Mouse (Mus musculus): ENCODE measurements around the gene Apoa4. TPM values are rescaled to one million over a fixed set of nuclear protein-coding genes. Genes with fewer than 3 reads are reported as not detected.

Apoa4 gene
- polyA plus RNA-seq, 1 experiment from 2014 or later: 0.10 TPM

DNA sequence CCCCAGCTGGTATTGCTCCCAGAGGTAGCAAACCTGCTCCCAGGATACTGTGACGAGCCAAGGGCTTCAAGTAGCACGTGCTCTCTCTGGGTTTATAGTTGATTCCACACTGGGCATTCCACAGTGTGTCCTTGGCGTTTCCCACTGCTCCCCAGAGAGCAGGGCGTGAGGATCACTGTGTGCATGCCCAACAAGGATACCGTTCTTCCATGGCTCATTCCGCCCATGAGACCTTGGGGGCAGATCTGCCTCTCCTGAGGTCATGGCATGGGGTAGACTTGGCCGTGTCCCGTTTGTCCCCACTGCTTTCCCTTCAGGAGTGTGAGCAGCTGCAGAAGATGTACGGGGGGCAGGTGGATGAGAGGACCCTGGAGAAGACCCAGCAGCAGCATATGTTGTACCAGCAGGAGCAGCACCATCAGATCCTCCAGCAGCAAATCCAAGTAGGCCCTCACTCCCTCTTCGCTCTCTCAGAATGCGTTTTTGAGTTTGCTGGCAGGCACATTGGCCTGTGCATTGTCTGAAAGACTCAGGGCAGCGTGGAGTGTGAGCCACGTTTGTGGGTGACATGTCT, 32.0 kb upstream of the Apoa4 start:
- H3K9ac ChIP-seq: no peak overlapping the region
- DNase-seq: no peak
- 82% methylated on average over 13 of the region's 13 CpGs for WGBS (ENCODE audit: insufficient replicate concordance)
- peaks cover 40% of the 10 kb centered on the region for H3K4me1 ChIP-seq (replicated peaks)
- no peak overlapping the region for H3K4me2 ChIP-seq
- H3K9me3 ChIP-seq (replicated peaks): no peaks in the 10 kb centered on the region
- H3K27me3 ChIP-seq: no peaks in the 10 kb centered on the region
- no peak for ATAC-seq (ENCODE audit: low read depth)
- peaks cover 45% of the 10 kb centered on the region for H3K36me3 ChIP-seq
- H3K27ac ChIP-seq: no peak overlapping the region
- H3K4me3 ChIP-seq (replicated peaks): no peak overlapping the region

- no peak for ATAC-seq (ENCODE audit: low read depth)
- WGBS (ENCODE audit: insufficient replicate concordance): 77% methylated on average over 12 of the region's 12 CpGs
- H3K4me3 ChIP-seq (replicated peaks): no peak overlapping the region
Observed at GRCm38 (mm10) chr9:46210473-46210872, 30.0 kb upstream of the Apoa4 start.

DNA sequence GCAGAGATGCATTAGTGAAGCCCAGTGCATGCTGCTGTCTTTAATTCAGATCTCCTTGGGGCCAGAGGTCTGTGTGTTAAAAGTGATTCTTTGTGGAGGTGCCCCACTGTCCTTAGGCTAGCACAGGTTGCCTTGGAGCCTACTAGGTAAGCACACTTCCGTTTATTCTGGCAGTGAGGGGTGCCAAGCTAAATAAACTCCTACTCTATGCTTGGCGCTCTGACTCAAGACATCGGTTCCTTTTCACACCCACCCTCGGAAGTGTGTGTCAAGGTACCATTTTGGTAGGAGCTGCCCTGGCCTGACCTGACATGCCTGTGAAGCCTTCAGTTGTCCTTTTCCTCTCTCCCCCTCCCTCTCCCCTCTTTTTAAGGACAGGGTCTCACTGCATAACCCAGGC, 26.2 kb upstream of the Apoa4 start:
- Histone ChIP-seq H3K4me3 (replicated peaks) (no peak overlapping the region), H3K4me1 (replicated peaks) (peaks cover 61% of the 10 kb centered on the region), H3K9ac (no peak overlapping the region), H3K4me2 (no peak overlapping the region), H3K27ac (peak overlapping the region; percentile 76; the same call in 1 of the 2 replicates), H3K27me3 (no peaks in the 10 kb centered on the region), H3K9me3 (replicated peaks) (no peaks in the 10 kb centered on the region), H3K36me3 (peaks cover 22% of the 10 kb centered on the region)
- WGBS (ENCODE audit: insufficient replicate concordance): 74% methylated on average over 4 of the region's 4 CpGs
- no peak for DNase-seq
- no peak for ATAC-seq (ENCODE audit: low read depth)

More at GRCm38 (mm10) chr9:46210473-46210872, 30.0 kb upstream of the Apoa4 start:
- H3K9me3 ChIP-seq (replicated peaks): no peaks in the 10 kb centered on the region
- H3K4me2 ChIP-seq: no peak overlapping the region
- H3K27ac ChIP-seq: no peak overlapping the region
- no peaks in the 10 kb centered on the region for H3K27me3 ChIP-seq
- peaks cover 56% of the 10 kb centered on the region for H3K4me1 ChIP-seq (replicated peaks)
- no peak for DNase-seq
- peaks cover 34% of the 10 kb centered on the region for H3K36me3 ChIP-seq
- no peak overlapping the region for H3K9ac ChIP-seq

DNA sequence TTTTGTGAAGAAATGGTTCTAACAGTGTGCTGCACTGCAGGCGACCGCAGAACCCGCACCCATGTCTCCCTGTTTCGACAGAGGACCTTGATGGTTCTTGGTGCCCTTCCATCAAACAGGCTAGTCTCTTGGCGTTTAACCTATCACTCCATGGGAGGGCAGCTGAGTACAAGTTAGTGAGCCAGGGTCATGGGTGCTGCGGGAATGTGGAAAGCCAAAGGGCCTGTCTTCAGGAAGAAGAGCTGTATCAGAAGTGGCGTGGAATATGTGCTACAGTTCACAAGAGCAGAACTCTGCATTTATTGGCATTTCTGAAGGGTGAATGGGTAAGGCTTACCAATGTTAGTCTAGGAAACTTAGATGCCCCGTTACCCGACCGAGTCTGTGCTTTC, 25.6 kb upstream of the Apoa4 start:
- H3K4me3 ChIP-seq (replicated peaks): no peak overlapping the region
- ATAC-seq (ENCODE audit: low read depth): no peak
- H3K27me3 ChIP-seq: no peaks in the 10 kb centered on the region
- no peaks in the 10 kb centered on the region for H3K9me3 ChIP-seq (replicated peaks)
- H3K4me2 ChIP-seq: peak overlapping the region; percentile 42
- H3K27ac ChIP-seq: peak overlapping the region; percentile 76
- no peak overlapping the region for H3K9ac ChIP-seq
- peaks cover 28% of the 10 kb centered on the region for H3K36me3 ChIP-seq
- WGBS (ENCODE audit: insufficient replicate concordance): 62% methylated on average over 10 of the region's 10 CpGs
- no peak for DNase-seq
- H3K4me1 ChIP-seq (replicated peaks): peaks cover 61% of the 10 kb centered on the region

- H3K4me2 ChIP-seq: peak overlapping the region; percentile 42
- no peak overlapping the region for H3K4me3 ChIP-seq (replicated peaks)
- 9% methylated on average over 11 of the region's 11 CpGs for WGBS (ENCODE audit: insufficient replicate concordance)
- peaks cover 61% of the 10 kb centered on the region for H3K4me1 ChIP-seq (replicated peaks)
- H3K27me3 ChIP-seq: no peaks in the 10 kb centered on the region
- DNase-seq (no peak), ATAC-seq (ENCODE audit: low read depth) (peak; percentile 74)
- peaks cover 26% of the 10 kb centered on the region for H3K36me3 ChIP-seq
- H3K9me3 ChIP-seq (replicated peaks): no peaks in the 10 kb centered on the region
- peak overlapping the region; percentile 40; the same call in 1 of the 2 replicates for H3K9ac ChIP-seq
- peak overlapping the region; percentile 76 for H3K27ac ChIP-seq
Observed at GRCm38 (mm10) chr9:46215338-46216322, 24.9 kb upstream of the Apoa4 start.

- no peaks in the 10 kb centered on the region for H3K27me3 ChIP-seq
- no peaks in the 10 kb centered on the region for H3K9me3 ChIP-seq (replicated peaks)
- H3K4me3 ChIP-seq (replicated peaks): no peak overlapping the region
- peaks cover 58% of the 10 kb centered on the region for H3K4me1 ChIP-seq (replicated peaks)
- peak overlapping the region; percentile 42; the same call in 1 of the 2 replicates for H3K4me2 ChIP-seq
- peaks cover 26% of the 10 kb centered on the region for H3K36me3 ChIP-seq
- DNase-seq (peak; percentile 19), ATAC-seq (ENCODE audit: low read depth) (peak; percentile 38)
- no peak overlapping the region; the same call in 1 of the 2 replicates for H3K9ac ChIP-seq
- WGBS (ENCODE audit: insufficient replicate concordance): 73% methylated on average over 13 of the region's 13 CpGs
- peak overlapping the region; percentile 76 for H3K27ac ChIP-seq
Observed at GRCm38 (mm10) chr9:46216744-46217470, 23.6 kb upstream of the Apoa4 start.

DNA sequence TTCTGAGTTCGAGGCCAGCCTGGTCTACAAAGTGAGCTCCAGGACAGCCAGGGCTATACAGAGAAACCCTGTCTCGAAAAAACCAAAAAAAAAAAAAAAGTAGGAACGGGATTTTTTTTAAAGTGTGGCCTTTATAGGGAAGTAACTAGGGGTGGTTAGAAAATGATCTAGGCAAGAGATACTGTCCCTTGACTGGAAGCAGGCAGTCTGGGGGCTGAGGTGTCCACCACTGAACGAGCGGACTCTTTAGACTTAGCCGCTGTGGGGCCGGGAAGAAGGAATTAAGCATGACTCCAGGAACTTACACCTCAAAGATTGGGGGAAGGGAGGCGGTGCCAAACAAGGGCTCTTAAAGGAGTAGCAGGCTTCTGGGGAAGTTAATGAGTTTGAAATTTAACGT, 22.3 kb upstream of the Apoa4 start:
- WGBS (ENCODE audit: insufficient replicate concordance): 49% methylated on average over 9 of the region's 9 CpGs
- no peak for ATAC-seq (ENCODE audit: low read depth)
- no peaks in the 10 kb centered on the region for H3K9me3 ChIP-seq (replicated peaks)

DNA sequence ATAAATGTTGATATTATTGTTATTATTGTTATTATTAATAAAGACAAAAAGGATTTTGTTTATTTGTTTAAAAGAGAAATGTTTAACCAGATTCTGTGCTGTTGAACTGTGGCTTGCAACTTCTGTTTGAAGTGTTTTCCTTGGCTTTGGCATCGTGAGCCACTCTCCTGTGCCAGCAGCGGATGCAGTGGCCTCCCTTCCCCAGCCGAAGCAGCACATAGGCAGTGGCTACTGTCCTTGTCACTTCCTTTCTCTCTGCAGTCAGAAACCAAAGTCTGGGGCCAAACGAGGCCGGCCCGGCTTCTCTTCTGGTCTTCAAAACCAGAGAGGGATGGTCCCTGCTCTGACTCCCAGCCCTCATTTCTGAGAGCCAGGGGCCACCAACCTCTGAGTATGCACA, 17.4 kb upstream of the Apoa4 start:
- Histone ChIP-seq H3K4me3 (replicated peaks) (no peak overlapping the region), H3K27me3 (no peaks in the 10 kb centered on the region), H3K9ac (no peak overlapping the region), H3K27ac (no peak overlapping the region), H3K4me2 (no peak overlapping the region), H3K36me3 (peaks cover 25% of the 10 kb centered on the region; the same call in 1 of the 2 replicates), H3K9me3 (replicated peaks) (no peaks in the 10 kb centered on the region), H3K4me1 (replicated peaks) (peaks cover 35% of the 10 kb centered on the region)
- ATAC-seq (ENCODE audit: low read depth) (no peak), DNase-seq (no peak)
- WGBS (ENCODE audit: insufficient replicate concordance): 68% methylated on average over 6 of the region's 6 CpGs

More for the DNA sequence above, 22.3 kb upstream of the Apoa4 start:
- Histone ChIP-seq H3K4me1 (replicated peaks) (peaks cover 55% of the 10 kb centered on the region), H3K27me3 (no peaks in the 10 kb centered on the region), H3K36me3 (peaks cover 25% of the 10 kb centered on the region; the same call in 1 of the 2 replicates), H3K4me3 (replicated peaks) (no peak overlapping the region), H3K4me2 (no peak overlapping the region), H3K27ac (no peak overlapping the region), H3K9ac (no peak overlapping the region)
- DNase-seq: no peak

- no peak overlapping the region for H3K4me3 ChIP-seq (replicated peaks)
- no peak overlapping the region for H3K4me2 ChIP-seq
- H3K9me3 ChIP-seq (replicated peaks): no peaks in the 10 kb centered on the region
- WGBS (ENCODE audit: insufficient replicate concordance): 58% methylated on average over 3 of the region's 3 CpGs
- ATAC-seq (ENCODE audit: low read depth) (no peak), DNase-seq (no peak)
- H3K27me3 ChIP-seq: no peaks in the 10 kb centered on the region
- peaks cover 25% of the 10 kb centered on the region; the same call in 1 of the 2 replicates for H3K36me3 ChIP-seq
- no peak overlapping the region for H3K9ac ChIP-seq
- peaks cover 32% of the 10 kb centered on the region for H3K4me1 ChIP-seq (replicated peaks)
- no peak overlapping the region for H3K27ac ChIP-seq
Observed at GRCm38 (mm10) chr9:46224101-46224500, 16.4 kb upstream of the Apoa4 start.

DNA sequence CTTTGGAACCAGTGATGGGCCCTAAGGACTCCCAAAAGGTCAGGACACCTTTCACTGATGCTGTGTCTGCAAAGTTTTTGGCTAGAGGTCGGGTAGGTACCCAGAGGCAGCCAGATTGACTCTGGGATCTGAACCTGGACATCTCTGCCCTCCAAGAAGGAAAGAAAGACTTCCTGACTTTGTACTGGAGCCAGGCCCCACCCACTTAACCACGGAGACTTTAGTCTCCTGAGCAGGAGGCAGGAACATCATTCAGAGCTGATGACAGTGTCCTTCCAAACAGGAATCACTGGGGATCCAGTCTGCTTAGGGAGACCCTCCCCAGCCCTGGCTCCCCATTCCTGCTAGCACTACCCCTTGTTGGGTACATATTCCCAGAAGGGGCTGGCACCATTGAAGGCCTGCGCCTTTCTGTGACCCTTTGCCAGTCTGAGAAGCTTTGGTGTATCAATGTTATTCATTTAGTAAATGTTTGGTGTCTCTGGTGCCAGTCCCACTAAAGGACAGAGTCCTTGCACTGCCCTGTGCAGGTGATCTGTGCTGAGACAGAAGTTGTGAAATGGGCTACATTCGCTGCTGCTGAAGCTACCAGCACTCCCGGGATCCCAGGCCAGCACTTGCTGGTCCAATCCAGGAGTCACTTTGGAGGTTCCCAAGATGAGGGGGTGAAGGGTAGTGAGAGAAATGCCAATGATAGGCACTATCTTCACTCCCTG, 15.4 kb upstream of the Apoa4 start:
- H3K36me3 ChIP-seq: peaks cover 18% of the 10 kb centered on the region; the same call in 1 of the 2 replicates
- H3K4me1 ChIP-seq (replicated peaks): peaks cover 33% of the 10 kb centered on the region
- no peak overlapping the region for H3K4me2 ChIP-seq
- ATAC-seq (ENCODE audit: low read depth) (no peak), DNase-seq (no peak)
- no peak overlapping the region; the same call in 1 of the 2 replicates for H3K27ac ChIP-seq
- 44% methylated on average over 5 of the region's 5 CpGs for WGBS (ENCODE audit: insufficient replicate concordance)
- no peaks in the 10 kb centered on the region for H3K9me3 ChIP-seq (replicated peaks)
- no peaks in the 10 kb centered on the region for H3K27me3 ChIP-seq
- H3K9ac ChIP-seq: no peak overlapping the region
- H3K4me3 ChIP-seq (replicated peaks): no peak overlapping the region

Measured in liver, embryonic 13.5 days (tissue).